Mouse (Mus musculus): Measurements from ENCODE around the gene Hcn4.

The Hcn4 gene

DNA sequence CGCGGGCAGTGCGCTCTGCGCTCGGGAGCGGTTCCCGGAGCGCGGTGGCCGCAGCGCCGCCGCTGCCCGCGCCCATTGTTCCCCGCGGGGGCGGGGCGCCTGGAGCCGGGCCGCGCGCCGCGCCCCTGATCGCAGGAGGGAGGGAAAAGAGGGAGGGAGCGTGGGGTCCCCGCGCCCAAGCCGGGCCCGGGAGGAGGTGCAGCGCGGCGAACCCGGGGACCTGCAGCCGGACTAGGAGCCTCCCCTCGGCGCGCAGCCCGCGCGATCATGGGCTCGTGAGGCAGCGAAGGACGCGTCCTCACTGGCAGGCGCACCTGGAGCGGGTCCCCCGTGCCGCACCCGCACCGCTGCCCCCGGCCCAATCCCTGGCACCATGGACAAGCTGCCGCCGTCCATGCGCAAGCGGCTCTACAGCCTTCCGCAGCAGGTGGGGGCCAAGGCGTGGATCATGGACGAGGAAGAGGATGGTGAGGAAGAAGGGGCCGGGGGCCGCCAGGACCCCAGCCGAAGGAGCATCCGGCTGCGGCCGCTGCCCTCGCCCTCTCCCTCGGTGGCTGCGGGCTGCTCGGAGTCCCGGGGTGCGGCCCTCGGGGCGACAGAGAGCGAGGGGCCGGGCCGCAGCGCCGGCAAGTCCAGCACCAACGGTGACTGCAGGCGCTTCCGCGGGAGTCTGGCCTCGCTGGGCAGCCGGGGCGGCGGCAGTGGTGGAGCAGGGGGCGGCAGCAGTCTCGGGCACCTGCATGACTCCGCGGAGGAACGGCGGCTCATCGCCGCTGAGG lies at the start of gene Hcn4:
Gene Hcn4 (plus strand): TSS at position 274 of the 779 bp plus-strand sequence.
- no peak for DNase-seq (ENCODE audit: low spot score)

DNA sequence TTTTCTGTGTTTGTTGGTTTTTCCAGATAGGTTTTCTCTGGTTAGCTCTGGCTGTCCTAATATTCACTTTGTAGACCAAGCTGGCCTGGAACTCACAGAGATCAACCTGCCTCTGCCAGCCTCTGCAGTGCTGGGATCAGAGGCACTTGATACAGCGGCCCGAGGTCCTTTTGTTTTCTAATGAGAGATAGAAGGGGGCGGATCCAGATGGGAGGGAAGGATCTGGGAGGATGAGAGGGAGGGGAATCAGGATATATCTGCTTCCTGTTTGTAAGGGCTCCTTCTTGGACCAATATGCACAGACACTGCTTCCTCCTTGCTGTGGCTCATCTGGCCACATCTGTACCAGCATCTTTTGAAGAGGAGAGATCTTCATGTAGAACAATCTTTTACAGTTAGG lies 48.5 kb upstream of the Hcn4 start:
- DNase-seq (ENCODE audit: low spot score): no peak

DNA sequence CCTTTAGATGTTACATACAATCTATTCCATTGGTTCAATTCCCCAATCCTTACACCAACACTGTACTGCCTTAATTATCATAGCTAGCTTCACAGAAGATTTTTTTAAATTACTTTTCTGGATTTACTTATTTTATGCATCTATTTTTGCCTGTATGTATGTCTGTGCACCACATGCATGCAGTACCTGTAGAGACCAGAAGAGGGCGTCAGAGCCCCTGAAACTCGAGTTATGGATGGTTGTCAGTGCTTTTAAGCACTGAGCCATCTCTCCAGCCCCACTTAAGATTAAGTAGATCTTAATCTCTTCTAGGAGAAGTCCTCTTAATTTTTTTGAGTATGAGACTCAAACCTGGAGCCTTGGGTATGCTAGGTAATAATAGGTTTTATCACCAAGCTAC lies 47.8 kb upstream of the Hcn4 start:
- no peak for DNase-seq (ENCODE audit: low spot score)

DNA sequence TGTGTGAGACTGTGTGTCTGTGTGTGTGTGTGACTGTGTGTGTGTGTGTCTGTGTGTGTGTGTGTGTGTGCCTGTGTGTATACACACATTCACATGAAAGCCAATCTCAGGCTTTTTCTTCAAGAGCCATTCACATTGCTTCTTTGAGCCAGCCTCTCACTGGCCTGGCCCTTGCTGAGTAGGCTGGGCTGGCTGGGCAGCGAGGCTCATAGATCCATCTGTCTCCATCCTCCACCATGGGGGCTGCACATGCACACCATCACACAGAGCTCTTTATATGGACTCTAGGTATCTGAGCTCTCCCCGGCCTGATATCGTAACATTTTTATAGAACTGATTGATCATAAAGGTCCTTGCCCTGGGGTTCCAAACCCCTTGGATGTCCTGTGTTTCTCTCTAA lies 33.7 kb upstream of the Hcn4 start:
- DNase-seq (ENCODE audit: low spot score): no peak

DNA sequence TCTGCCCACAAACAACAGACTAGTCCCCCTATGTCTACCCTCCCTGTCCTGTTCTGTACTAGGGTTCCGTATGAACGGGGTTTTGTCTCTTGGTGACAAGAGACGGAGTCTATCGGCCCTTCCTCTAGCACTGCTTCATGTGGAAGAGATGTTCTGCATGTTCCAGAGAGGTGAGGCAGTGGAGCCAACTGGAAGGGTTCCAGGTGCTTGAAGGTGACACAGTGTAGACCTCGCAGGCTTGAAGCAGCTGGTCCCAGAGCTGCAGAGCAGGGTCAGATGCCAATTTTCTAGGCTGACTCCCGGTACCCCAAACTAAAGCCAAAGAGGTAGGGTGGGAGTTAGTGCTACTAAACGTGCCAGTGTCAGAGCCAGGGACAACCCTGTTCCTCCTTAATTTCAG lies 25.1 kb upstream of the Hcn4 start:
- DNase-seq (ENCODE audit: low spot score): no peak

DNA sequence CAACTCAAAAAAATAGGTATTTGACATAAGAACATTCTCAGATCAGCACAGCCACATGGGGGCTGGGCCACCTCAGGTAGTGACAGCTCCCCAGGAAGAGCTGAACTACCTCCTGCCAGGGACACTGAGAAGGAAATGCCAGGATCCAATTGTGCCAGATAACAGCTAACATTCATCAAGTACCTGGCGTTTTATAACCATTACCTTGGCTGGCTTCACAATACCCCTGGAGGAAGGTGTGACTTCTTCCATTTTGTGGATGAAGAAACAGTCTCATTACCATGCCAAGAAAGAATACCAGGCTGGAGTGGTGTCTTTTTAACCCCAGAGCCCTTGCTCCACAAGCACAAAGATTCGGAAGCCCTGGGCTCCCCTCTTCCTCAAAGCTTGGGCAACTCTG lies 21.8 kb upstream of the Hcn4 start:
- DNase-seq (ENCODE audit: low spot score): no peak

DNA sequence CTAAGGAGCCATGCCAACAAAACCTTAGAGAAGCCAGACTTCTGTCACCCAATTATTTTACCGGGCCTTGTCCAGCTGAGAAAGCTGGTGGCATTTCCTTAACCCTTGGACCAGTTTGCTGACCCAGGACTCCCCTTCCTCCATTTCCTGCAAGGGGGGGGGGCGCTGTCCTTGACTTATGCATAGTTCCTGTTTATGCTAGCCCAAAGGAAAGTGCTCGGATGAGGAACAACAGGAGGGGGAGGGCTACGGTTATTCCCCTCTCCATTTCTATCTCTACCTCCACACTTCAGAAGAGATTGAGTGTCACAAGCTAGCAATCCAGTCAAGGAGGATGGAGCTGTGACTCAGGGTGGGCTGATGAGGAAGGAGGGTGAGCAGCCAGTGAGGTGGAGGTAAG lies 20.9 kb upstream of the Hcn4 start:
- no peak for DNase-seq (ENCODE audit: low spot score)

DNA sequence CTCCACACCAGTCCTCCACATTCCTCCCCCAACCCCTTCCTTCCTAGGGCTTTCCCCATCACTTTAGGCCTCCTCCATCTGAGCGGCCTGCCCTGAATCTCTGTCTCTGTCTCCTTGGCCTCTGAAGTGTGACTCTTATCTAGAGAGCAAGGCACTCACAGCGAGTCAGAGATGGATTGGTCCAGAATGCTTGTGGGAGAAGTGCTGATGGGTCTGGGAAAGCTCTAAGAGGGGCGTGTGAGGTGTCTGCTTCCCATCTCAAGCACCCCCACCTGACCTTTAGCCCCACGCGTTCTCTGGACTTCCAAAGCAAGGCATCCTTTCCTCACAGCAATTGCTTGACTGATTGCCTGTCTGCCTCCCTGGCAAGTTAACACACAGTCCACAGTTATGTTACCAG lies 20.4 kb upstream of the Hcn4 start:
- DNase-seq (ENCODE audit: low spot score): no peak

DNA sequence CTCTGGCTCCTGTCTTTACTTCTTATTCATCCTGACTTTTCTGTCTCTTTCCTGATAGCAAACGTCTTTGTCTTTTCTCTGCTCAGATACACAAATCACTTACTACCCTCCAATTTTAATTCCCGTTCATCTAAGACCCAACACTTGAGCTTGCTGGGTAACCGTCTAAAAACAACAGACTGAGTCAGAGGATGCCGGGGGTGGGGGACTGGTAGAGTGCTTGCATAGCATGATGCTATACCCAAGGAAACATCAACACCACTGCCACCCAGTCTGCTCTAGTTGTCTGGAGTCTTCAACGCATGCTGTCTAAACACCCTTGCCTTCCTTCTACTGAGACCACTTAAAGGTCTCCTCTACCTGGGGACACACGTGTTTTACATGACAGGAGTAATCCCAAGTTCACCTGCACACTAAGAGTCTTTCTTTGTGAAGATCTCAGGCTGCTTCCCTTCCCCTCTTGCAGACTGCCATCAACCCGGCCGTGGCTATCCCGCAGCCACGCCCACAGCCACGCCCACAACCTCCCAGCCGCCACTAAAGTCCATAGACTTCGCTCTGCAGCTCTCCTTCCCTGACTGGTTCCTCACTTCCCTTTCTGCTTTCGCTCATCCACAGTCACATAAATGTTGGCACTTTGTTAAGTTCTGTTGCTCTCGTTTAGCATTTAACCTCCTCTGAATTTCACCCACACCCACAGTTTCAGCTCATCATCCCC lies 17.5 kb upstream of the Hcn4 start:
- no peak for DNase-seq (ENCODE audit: low spot score)

DNA sequence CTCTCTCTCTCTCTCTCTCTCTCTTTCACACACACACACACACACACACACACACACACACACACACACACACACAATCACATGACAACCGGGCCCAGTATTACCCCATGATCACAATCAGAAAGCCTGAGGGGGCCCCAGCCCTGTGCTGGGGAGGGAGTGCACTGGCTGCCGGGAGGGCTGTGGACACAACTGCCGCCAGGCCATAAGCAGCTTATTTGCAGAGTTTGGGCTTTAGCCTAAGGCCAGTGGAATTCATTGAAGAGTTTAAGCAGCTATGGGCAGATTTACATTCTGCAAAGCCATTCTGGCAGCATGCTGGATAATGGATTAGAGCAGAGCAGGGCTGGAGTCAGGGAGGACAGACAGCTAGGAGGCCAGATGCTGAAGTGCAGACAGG lies 12.0 kb upstream of the Hcn4 start:
- DNase-seq (ENCODE audit: low spot score): no peak

DNA sequence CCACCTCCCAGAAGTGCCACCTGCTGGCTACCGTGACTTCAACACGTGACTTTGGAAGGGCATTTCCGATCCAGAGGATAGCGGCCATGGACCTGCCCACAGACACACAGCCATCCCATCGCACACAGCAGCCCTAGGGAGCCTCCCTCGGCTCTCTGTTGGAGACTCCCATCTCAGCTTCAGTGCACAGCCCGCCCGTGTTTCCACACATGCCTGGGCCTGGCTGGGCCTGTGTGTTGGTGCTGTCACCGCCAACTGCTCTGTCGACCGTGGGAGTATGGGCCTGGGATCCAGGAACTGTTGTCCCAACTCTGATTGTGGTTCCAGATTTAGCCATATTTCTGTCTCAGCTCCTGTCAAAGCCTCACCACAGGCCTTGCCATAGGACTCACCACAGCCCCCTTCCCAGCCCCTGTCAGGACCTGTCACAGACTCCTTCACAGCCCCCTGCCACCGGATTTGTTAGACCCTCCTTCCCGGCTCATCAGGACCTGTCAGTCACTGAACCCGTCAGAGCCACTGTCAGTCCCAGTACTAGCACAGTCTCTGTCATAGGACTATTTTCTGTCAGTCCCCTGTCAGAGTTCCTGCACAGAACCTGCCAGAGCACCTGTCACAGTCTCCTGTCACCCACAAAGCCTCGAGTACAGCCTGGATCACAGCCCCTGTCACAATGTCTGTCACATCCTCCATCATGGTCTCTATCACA lies 7.5 kb upstream of the Hcn4 start:
- DNase-seq (ENCODE audit: low spot score): peak; percentile 9

DNA sequence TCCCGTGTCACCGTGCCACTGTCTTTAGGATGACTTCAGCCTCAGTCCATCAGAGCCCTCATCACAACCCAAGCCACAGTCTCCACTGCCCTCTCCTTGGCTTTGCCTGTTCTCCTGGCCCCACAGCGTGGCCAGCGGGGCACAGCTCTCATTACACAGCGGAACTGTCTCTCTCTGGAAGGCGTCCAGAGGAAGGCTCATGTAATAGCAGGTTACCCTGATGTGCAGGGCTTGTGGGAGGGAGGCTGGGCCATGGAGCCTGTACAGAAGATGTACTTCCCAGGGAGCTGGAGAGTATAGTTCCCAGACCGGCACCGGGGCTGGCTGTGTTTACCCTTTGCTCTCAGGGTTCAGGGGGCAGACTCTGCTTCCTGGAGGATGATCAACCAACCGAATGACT lies 6.8 kb upstream of the Hcn4 start:
- DNase-seq (ENCODE audit: low spot score): no peak

DNA sequence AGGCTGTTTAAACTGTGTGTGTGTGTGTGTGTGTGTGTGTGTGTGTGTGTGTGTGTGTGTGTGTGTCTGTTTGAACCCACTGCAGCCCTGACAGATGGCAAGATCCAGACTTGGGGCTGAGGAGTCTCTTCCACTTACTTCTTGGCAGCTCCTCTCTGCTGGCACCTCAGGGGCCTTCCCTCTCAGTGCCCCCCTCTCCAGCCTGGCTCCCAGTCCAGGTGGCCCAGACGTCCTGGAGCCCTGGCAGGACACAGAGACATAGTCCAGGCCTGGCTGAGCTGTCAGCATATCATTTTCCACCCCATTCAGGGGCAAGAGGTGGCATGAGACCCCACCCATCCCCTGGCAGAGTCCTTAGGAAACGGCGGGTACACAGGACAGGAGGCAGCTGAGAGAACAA lies 5.5 kb upstream of the Hcn4 start:
- DNase-seq (ENCODE audit: low spot score): no peak

DNA sequence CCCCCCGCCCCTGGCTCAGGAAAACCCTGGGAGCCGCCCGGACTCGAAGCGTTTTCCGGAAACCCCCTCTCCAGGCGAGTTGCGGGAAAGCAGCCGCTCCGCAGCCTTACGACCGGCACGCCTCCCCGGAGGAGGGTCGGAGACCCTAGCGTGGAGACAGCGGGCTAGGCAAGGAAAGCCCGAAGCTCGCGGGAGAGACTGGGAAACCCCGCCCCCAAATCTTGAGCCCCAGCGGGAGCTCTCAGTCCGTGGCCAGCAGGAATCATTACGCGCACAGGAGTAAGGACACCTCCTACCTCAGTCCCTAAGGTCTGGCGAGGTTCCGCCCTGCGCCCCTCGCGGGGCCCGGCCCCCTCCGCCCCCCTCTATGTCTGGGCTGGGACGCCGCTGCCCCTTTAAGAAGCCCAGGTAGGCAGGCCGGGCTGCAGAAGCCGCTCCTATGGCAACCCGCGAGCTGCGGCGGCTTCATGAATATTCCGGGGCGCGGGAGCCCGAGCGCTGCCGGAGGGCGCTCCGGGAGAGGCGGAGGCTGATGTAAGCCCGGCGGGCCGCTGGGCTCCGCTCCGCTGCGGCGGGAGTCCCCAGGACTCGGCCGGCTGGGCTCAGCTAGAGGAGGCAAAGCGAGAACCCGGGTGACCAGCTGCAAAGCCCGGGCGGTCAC lies 651 bp upstream of the Hcn4 start:
- no peak for DNase-seq (ENCODE audit: low spot score)

DNA sequence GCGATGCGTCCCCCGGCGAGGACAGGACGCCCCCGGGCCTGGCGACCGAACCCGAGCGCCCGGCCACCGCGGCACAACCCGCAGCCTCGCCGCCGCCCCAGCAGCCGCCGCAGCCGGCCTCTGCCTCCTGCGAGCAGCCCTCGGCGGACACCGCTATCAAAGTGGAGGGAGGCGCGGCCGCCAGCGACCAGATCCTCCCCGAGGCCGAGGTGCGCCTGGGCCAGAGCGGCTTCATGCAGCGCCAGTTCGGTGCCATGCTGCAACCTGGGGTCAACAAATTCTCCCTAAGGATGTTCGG lies 655 bp downstream of the Hcn4 start:
- no peak for DNase-seq (ENCODE audit: low spot score)

DNA sequence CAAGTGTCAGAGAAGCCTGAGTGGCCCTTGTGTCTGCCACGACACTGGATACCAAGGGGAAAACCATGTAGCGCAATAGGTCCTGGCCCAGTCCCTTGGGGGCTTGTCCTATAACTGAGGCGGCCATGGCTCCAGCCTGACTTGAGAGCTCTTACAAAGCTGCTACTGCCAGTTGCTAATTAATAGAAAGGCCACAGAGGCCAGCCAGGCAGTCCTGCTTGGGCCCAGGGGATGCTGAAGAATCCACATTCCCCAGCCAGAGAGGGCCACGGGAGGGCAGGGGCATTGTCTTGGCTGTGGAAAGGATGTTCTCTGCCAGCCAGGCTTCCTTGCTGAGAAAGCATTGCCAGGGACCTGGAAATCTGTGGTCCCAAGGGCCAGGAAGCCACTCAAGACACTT lies 6.4 kb downstream of the Hcn4 start:
- no peak for DNase-seq (ENCODE audit: low spot score)

DNA sequence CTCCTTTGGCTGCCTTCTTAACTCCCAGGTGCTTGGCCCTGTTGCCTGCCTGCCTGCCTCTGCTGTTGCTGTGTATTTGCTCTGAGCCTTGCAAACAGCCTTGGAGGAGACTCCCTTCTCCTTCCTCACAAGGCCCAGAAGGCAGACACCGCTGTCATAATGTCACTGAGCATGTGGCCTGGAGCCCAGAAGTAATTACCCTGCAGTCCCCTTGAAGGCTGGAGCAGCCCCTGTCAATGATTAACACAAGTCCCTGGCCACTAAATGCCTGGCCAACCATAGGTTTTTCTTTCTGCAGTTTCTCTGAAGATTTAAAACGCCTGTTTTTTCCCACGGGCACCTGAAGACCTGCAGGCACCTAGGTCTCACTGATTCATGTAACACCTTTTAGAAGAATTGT lies 9.7 kb downstream of the Hcn4 start:
- no peak for DNase-seq (ENCODE audit: low spot score)

DNA sequence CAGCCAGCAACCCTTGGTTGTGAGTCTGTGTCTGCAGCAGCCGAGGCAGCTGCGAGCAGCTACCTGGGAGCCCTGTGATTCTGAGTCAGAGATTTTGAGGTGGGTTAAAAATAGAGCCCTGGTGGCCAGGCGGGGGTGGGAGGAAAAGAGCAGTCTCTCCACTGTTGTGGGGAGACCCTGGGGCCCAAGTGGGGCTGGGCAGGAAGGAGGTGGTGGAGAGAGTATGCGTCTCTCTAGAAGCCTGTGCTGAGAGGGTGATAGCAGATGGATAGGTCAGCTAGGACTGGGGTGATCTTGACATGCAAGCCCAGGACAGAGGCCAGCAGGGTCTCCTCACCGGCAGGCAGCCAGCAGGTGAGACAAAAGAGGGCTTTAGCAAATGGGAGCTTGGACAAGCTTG lies 14.0 kb downstream of the Hcn4 start:
- DNase-seq (ENCODE audit: low spot score): no peak

DNA sequence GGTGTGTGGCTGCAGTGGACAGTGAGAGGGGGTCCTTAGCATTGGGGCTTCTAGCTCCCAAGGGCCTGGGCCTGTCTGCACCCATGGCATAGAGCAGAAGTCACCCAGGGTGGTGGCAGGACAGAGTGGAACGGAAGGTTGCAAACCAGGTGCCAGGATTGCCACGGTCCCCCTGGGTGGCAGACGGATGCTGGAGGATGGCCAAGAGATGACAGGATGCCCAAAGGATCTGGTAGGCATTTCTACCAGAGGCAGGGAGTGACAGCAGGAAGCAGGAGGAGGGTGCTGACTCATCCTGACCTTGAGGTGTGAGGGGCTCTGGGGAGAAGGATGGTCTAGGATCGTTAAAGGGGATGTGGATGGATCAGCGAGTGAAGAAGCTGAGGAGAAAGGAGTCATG lies 15.3 kb downstream of the Hcn4 start:
- no peak for DNase-seq (ENCODE audit: low spot score)

DNA sequence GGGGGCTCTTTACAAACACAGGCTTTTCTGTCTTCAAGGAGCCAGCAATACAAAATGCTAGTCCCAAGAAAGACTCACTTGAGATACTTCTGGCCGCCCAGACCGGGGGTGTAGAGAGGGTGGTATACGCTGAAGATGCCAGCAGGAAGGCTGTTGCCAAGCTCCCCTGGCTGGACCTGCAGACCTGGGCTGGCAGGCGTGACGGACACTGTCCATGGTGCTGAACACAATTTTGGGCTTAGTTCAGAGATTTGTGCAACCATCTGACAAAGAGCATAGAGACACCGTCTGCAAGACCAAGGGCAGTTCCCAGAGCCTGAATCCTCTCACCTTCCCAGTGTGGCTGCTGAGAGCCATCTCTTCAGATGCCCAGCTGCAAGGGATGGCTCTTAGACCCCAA lies 18.4 kb downstream of the Hcn4 start:
- DNase-seq (ENCODE audit: low spot score): no peak

DNA sequence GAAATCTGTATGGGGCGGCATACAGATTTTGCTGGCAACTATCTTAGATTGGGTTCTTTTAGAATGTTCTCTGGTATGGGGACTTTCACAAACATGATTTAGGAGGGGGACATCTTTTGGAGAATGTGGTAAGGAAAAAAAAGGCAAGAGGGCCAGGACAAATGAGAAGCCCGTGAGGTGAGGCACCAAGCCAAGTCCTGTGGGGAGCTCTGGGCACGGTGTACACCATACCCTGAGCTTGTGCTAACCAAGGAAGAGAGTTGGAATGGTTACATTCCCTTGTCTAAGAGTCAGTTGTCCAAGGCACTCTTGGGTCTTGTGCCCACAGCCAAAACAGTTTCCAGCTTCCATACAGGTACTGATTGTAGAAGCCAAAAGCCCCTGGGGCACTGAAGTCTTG lies 21.4 kb downstream of the Hcn4 start:
- no peak for DNase-seq (ENCODE audit: low spot score)

DNA sequence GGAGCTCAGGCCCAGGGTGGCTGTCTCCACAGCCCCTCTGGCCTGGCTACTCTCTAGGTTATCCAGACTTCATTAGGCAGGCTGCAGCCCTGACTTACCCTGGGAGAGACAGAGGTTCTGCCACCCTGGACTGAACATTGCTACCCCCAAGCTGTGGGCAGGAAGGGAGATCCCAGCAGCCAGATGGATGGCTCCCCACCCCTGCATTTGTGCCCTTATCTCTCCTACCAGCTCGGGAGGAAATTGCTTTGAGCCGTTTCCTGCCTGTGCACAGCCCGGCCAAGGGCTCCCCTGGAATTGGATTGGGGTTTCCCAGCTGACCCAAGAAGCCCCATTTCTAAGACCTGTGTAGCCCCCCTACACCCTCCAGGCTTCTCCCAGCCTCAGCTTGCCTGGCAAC lies 23.8 kb downstream of the Hcn4 start:
- no peak for DNase-seq (ENCODE audit: low spot score)

DNA sequence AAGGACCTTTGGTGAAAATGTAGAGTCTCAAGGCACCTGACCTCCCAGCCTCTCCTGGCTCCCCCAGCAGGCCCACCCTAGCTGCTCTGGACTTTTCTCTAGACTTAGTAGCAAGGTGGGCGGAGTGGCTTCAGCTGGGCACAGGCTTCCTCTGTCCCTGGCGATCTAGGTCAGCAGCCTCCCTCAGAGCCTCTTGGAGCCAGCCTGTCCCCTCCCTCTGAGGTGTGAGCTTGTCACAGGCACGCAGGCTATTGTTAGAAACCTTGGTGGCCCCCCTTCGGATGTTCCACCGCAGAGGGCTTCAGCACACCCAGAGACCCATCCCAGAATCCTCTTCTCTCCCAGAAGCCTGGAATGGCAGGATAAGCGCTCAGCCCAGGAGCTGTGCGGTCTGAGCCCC lies 24.5 kb downstream of the Hcn4 start:
- DNase-seq (ENCODE audit: low spot score): no peak

Data from layer of hippocampus, adult 9-10 months (tissue).